Mouse (Mus musculus) splenic B cell, adult 2 months (primary cell): ENCODE data around the gene Trib3.

Experiments used
- DNase-seq: peaks from one replicate; pipeline ENCODE4 v3.0.0-alpha.2; 2011; ENCODE audit warnings: low read depth, low spot score
- H3K27me3 ChIP-seq: 2 replicates; pipeline ENCODE4 v1.6.1; 2012; ENCODE audit warnings: mild to moderate bottlenecking, low read length, moderate library complexity, mixed read lengths; ENCODE audit not compliant: control insufficient read depth, poor library complexity, insufficient read depth, severe bottlenecking
- H3K36me3 ChIP-seq: 2 replicates; pipeline ENCODE4 v1.6.1; 2012; ENCODE audit warnings: mild to moderate bottlenecking, low read length, moderate library complexity, mixed read lengths; ENCODE audit not compliant: control insufficient read depth, poor library complexity, insufficient read depth, severe bottlenecking

Trib3 gene

GRCm38 (mm10) chr2:152343329-152344213 lies at the start of gene Trib3:
TSS of gene Trib3 (minus strand) at chr2:152344032.
- DNase-seq, result peak; percentile 85
- Histone ChIP-seq H3K36me3 (no peaks in the 10 kb centered on the region), H3K27me3 (no peaks in the 10 kb centered on the region)

GRCm38 (mm10) chr2:152393225-152394017 lies 49.6 kb upstream of the Trib3 start:
- DNase-seq, result no peak
- Histone ChIP-seq H3K27me3 (no peaks in the 10 kb centered on the region), H3K36me3 (no peaks in the 10 kb centered on the region)

GRCm38 (mm10) chr2:152392786-152393185 lies 49.0 kb upstream of the Trib3 start:
- no peaks in the 10 kb centered on the region for H3K36me3 ChIP-seq
- DNase-seq, result peak; percentile 80
- no peaks in the 10 kb centered on the region for H3K27me3 ChIP-seq

GRCm38 (mm10) chr2:152384191-152384590 lies 40.4 kb upstream of the Trib3 start:
- DNase-seq, result no peak

GRCm38 (mm10) chr2:152376345-152376741 lies 32.5 kb upstream of the Trib3 start, which contains the start of gene Nrsn2:
TSS of gene Nrsn2 (minus strand) at chr2:152376638.
- DNase-seq, result no peak
- no peaks in the 10 kb centered on the region for H3K36me3 ChIP-seq
- no peaks in the 10 kb centered on the region for H3K27me3 ChIP-seq

More at GRCm38 (mm10) chr2:152384191-152384590, 40.4 kb upstream of the Trib3 start:
- H3K27me3 ChIP-seq, result no peaks in the 10 kb centered on the region
- H3K36me3 ChIP-seq, result no peaks in the 10 kb centered on the region

- Histone ChIP-seq H3K36me3 (no peaks in the 10 kb centered on the region), H3K27me3 (no peaks in the 10 kb centered on the region)
- no peak for DNase-seq
These were observed 32.0 kb upstream of the Trib3 start for GRCm38 (mm10) chr2:152375652-152376344.

GRCm38 (mm10) chr2:152373547-152373946 lies 29.7 kb upstream of the Trib3 start:
- DNase-seq, result no peak
- H3K27me3 ChIP-seq, result no peaks in the 10 kb centered on the region

GRCm38 (mm10) chr2:152372661-152373060 lies 28.8 kb upstream of the Trib3 start:
- Histone ChIP-seq H3K27me3 (no peaks in the 10 kb centered on the region), H3K36me3 (no peaks in the 10 kb centered on the region)
- no peak for DNase-seq

More at GRCm38 (mm10) chr2:152373547-152373946, 29.7 kb upstream of the Trib3 start:
- no peaks in the 10 kb centered on the region for H3K36me3 ChIP-seq

- Histone ChIP-seq H3K27me3 (no peaks in the 10 kb centered on the region), H3K36me3 (no peaks in the 10 kb centered on the region)
- DNase-seq, result no peak
These were observed 28.3 kb upstream of the Trib3 start for GRCm38 (mm10) chr2:152372104-152372503.

- Histone ChIP-seq H3K27me3 (no peaks in the 10 kb centered on the region), H3K36me3 (no peaks in the 10 kb centered on the region)
- DNase-seq, result peak; percentile 82
These were observed 24.8 kb upstream of the Trib3 start for GRCm38 (mm10) chr2:152368532-152369140.

- Histone ChIP-seq H3K27me3 (no peaks in the 10 kb centered on the region), H3K36me3 (no peaks in the 10 kb centered on the region)
- DNase-seq, result no peak
These were observed 24.1 kb upstream of the Trib3 start for GRCm38 (mm10) chr2:152367917-152368316.

GRCm38 (mm10) chr2:152363245-152364147 lies 19.7 kb upstream of the Trib3 start:
- Histone ChIP-seq H3K36me3 (no peaks in the 10 kb centered on the region), H3K27me3 (no peaks in the 10 kb centered on the region)
- DNase-seq, result peak; percentile 81

GRCm38 (mm10) chr2:152361193-152361592 lies 17.4 kb upstream of the Trib3 start:
- DNase-seq, result no peak
- no peaks in the 10 kb centered on the region for H3K27me3 ChIP-seq
- no peaks in the 10 kb centered on the region for H3K36me3 ChIP-seq
